Mouse (Mus musculus) spleen, postnatal 10 days (tissue): Measurements from ENCODE around the gene Irf4.

Experiments
- DNase-seq, 2 experiments: peaks; one replicate each; pipeline ENCODE4 v3.0.0; 2021 to 2022; ENCODE audit warnings: low spot score in 2 of 2

Irf4 gene

DNA sequence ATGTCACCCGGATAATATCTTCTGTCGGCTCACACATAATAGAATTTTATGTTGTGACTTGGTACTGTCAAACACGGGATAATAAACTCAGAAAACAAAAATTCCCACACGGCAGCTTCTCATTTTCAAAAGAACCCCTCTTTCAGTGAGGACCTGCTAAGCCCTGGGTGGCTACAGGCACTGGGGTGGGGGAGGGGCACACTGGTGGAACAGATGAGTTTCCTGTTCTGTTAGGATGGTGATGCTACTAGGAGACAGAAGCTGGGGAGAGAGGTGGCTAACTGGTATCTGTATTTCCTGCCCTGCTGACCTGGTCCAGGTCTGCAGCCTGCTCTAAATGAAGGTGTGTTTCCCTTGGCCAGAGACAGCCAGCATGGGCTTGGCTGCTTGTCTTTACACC is 52.9 kb downstream of the Irf4 start:
- peak in 1 of 2 experiments; percentile 31 for DNase-seq

- no peak for DNase-seq
Observed at GRCm38 (mm10) chr13:30802336-30802955, 53.4 kb downstream of the Irf4 start.

- DNase-seq: no peak
Observed at GRCm38 (mm10) chr13:30809240-30809639, 60.2 kb downstream of the Irf4 start.

DNA sequence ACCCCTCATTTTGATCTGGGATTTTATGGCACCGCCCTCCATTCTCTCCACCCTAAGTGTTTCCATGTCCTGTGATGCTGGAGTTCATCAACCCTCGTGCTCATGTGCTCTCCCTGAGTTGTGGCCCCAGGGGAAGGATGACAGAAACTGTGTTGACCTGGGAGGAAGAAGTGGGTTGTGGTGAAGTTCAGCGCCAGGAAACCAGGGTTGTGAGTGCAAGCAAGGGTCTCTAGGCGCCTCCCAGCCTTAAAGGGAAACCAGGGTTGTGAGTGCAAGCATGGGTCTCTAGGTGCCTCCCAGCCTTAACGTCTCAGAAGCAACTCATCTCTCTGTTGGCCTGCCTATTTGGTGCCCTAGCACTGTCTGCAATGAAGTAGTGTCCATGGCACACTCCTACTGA is 64.4 kb downstream of the Irf4 start:
- no peak for DNase-seq

GRCm38 (mm10) chr13:30814256-30814655 is 65.2 kb downstream of the Irf4 start:
- no peak for DNase-seq
